Mouse (Mus musculus) CH12.LX (cell line): ENCODE measurements at regions not wholly inside any gene's neighbourhood (a gene's known extent, or its start where the extent isn't known, plus 50 kb on each side); places are given as distances from the start of the nearest gene placed in this dataset.

Experiments used
- DNase-seq: peaks from one replicate; pipeline ENCODE4 v3.0.0-alpha.2; 2013; ENCODE audit errors: extremely low read depth
- H3K27ac ChIP-seq: 2 replicates; pipeline ENCODE4 v1.5.1; 2012; ENCODE audit warnings: low read depth, mild to moderate bottlenecking, control low read depth, moderate library complexity; ENCODE audit not compliant: insufficient read depth
- H3K27me3 ChIP-seq: replicated peaks from 2 replicates; pipeline ENCODE3; 2012; ENCODE audit warnings: inconsistent platforms
- H3K36me3 ChIP-seq, 2 experiments: replicated peaks in 1 of 2; 2 replicates each; pipeline versions ENCODE3 to v1.6.1; 2012; ENCODE audit warnings: inconsistent platforms in 1 of 2, low read length in 1 of 2, mild to moderate bottlenecking in 1 of 2, mixed read lengths in 1 of 2, moderate library complexity in 1 of 2; ENCODE audit not compliant: control insufficient read depth in 1 of 2, insufficient read depth in 1 of 2
- H3K4me1 ChIP-seq, 2 experiments: 2 replicates each; pipeline ENCODE4 v1.6.1; 2012; ENCODE audit warnings: inconsistent platforms in 1 of 2, moderate library complexity in 1 of 2; ENCODE audit not compliant: insufficient read depth in 2 of 2, control insufficient read depth in 1 of 2
- H3K4me2 ChIP-seq: 2 replicates; pipeline ENCODE4 v1.6.1; 2012; ENCODE audit warnings: low read depth, mild to moderate bottlenecking, control low read depth; ENCODE audit not compliant: poor library complexity, insufficient read depth, severe bottlenecking
- H3K4me3 ChIP-seq, 3 experiments: fragments of 150-350 bp in 1 of 3; sonication (generic) in 1 of 3; replicated peaks in 1 of 3; 2 replicates each; pipeline versions ENCODE3 to v1.5.1; 2011 to 2012; ENCODE audit warnings: low read depth in 2 of 3, low read length in 2 of 3, mild to moderate bottlenecking in 2 of 3, moderate library complexity in 2 of 3, control low read depth in 1 of 3, improper control_type of control experiment in 1 of 3, inconsistent platforms in 1 of 3, mixed read lengths in 1 of 3; ENCODE audit not compliant: poor library complexity in 1 of 3
- H3K79me2 ChIP-seq: replicated peaks from 2 replicates; pipeline ENCODE4 v1.6.1; 2012; ENCODE audit warnings: mild to moderate bottlenecking, moderate library complexity; ENCODE audit not compliant: control insufficient read depth, poor library complexity, insufficient read depth, severe bottlenecking; ENCODE audit errors: extremely low read depth
- H3K9ac ChIP-seq: 2 replicates; pipeline ENCODE4 v1.6.1; 2012; ENCODE audit warnings: low read depth, mild to moderate bottlenecking, control low read depth, moderate library complexity; ENCODE audit not compliant: insufficient read depth
- H3K9me3 ChIP-seq: replicated peaks from 2 replicates; pipeline ENCODE3; 2012; ENCODE audit warnings: low read length, inconsistent platforms, mixed read lengths
- BHLHE40 ChIP-seq: IDR thresholded peaks from 2 replicates; pipeline ENCODE4 v1.6.1; 2011; ENCODE audit warnings: mild to moderate bottlenecking, low read depth, low read length, improper control_type of control experiment
- CHD2 ChIP-seq: IDR thresholded peaks from 2 replicates; pipeline ENCODE4 v1.6.1; 2011; ENCODE audit warnings: low read length, improper control_type of control experiment
- E2F4 ChIP-seq: IDR thresholded peaks from 2 replicates; pipeline ENCODE4 v1.6.1; 2011; ENCODE audit warnings: low read depth, low read length, improper control_type of control experiment; ENCODE audit not compliant: insufficient replicate concordance
- ETS1 ChIP-seq: conservative IDR thresholded peaks from 2 replicates; pipeline ENCODE4 v1.6.1; 2012; ENCODE audit warnings: low read depth, mild to moderate bottlenecking, inconsistent platforms, low read length, improper control_type of control experiment, moderate library complexity
- GABPA ChIP-seq: IDR thresholded peaks from 2 replicates; pipeline ENCODE4 v1.6.1; 2012; ENCODE audit warnings: low read depth, low read length, improper control_type of control experiment, inconsistent platforms; ENCODE audit not compliant: insufficient replicate concordance
- JUN ChIP-seq: IDR thresholded peaks from 2 replicates; pipeline ENCODE4 v1.6.1; 2011; ENCODE audit warnings: low read depth, mild to moderate bottlenecking, low read length, improper control_type of control experiment, moderate library complexity; ENCODE audit not compliant: insufficient read depth
- KAT2A ChIP-seq: IDR thresholded peaks from 2 replicates; pipeline ENCODE4 v1.6.1; 2012; ENCODE audit warnings: low read length, improper control_type of control experiment, inconsistent platforms; ENCODE audit not compliant: insufficient replicate concordance
- MAX ChIP-seq: IDR thresholded peaks from 2 replicates; pipeline ENCODE4 v1.6.1; 2011; ENCODE audit warnings: low read length, improper control_type of control experiment
- MEF2A ChIP-seq: IDR thresholded peaks from 2 replicates; pipeline ENCODE4 v1.6.1; 2014; ENCODE audit warnings: low read depth, mild to moderate bottlenecking, inconsistent platforms, low read length, improper control_type of control experiment, borderline replicate concordance
- MXI1 ChIP-seq: IDR thresholded peaks from 2 replicates; pipeline ENCODE4 v1.6.1; 2011; ENCODE audit warnings: mild to moderate bottlenecking, low read depth, low read length, improper control_type of control experiment
- MYC ChIP-seq: IDR thresholded peaks from 2 replicates; pipeline ENCODE4 v1.6.1; 2011; ENCODE audit warnings: low read depth, mild to moderate bottlenecking, improper control_type of control experiment, low read length
- NRF1 ChIP-seq: IDR thresholded peaks from 2 replicates; pipeline ENCODE4 v1.6.1; 2014; ENCODE audit warnings: low read depth, mild to moderate bottlenecking, inconsistent platforms, low read length, improper control_type of control experiment, moderate library complexity
- POLR2A ChIP-seq: IDR thresholded peaks from 2 replicates; pipeline ENCODE4 v1.6.1; 2011; ENCODE audit warnings: low read depth, mild to moderate bottlenecking, improper control_type of control experiment, low read length
- RAD21 ChIP-seq: IDR thresholded peaks from 2 replicates; pipeline ENCODE4 v1.6.1; 2011; ENCODE audit warnings: low read depth, mild to moderate bottlenecking, low read length, improper control_type of control experiment, moderate library complexity
- SMC3 ChIP-seq: IDR thresholded peaks from 2 replicates; pipeline ENCODE4 v1.6.1; 2011; ENCODE audit warnings: low read depth, low read length, improper control_type of control experiment
- UBTF ChIP-seq: IDR thresholded peaks from 2 replicates; pipeline ENCODE4 v1.6.1; 2012; ENCODE audit warnings: low read depth, mild to moderate bottlenecking, inconsistent platforms, low read length, improper control_type of control experiment, moderate library complexity
- USF1 ChIP-seq: IDR thresholded peaks from 2 replicates; pipeline ENCODE4 v1.6.1; 2014; ENCODE audit warnings: low read depth, mild to moderate bottlenecking, inconsistent platforms, low read length, improper control_type of control experiment
- USF2 ChIP-seq: conservative IDR thresholded peaks from 2 replicates; pipeline ENCODE4 v1.6.1; 2011; ENCODE audit warnings: low read depth, low read length, improper control_type of control experiment
- ZKSCAN1 ChIP-seq: IDR thresholded peaks from 2 replicates; pipeline ENCODE4 v1.6.1; 2012; ENCODE audit warnings: low read depth, inconsistent platforms, low read length, improper control_type of control experiment, borderline replicate concordance
- ZMIZ1 ChIP-seq: IDR thresholded peaks from 2 replicates; pipeline ENCODE4 v1.6.1; 2012; ENCODE audit warnings: low read depth, mild to moderate bottlenecking, inconsistent platforms, low read length, improper control_type of control experiment
- ZNF384 ChIP-seq: IDR thresholded peaks from 2 replicates; pipeline ENCODE4 v1.6.1; 2012; ENCODE audit warnings: low read depth, low read length, improper control_type of control experiment, inconsistent platforms
- dilution Hi-C: fragments of 300-500 bp; cut with MboI; formaldehyde crosslinking; loops from 2 replicates; pipeline ENCODE4 v1.14.3; 2020; ENCODE audit warnings: low sequenced_read_pairs; ENCODE audit not compliant: extremely low pct_unique_long_range_greater_than_20kb, extremely low pct_ligation_motif_present
- in situ Hi-C: fragments of 300-500 bp; cut with MboI; formaldehyde crosslinking; loops from 3 replicates; pipeline ENCODE4 v1.14.3; 2019; ENCODE audit warnings: low sequenced_read_pairs, low pct_ligation_motif_present, low pct_unique_long_range_greater_than_20kb, mixed read lengths

- TF ChIP-seq RAD21 (peak; percentile 84), UBTF (no peak), ZKSCAN1 (no peak), MXI1 (0 out of 2 replicates have a peak, but pooled peaks have one; percentile 38), MYC (no peak), ZNF384 (no peak), MEF2A (0 out of 2 replicates have a peak, but pooled peaks have one; percentile 44), CHD2 (peak; percentile 26; the same call in 1 of the 2 replicates), GABPA (no peak), ETS1 (no peak), ZMIZ1 (no peak), JUN (no peak), USF1 (no peak)
Observed at GRCm38 (mm10) chr12:54352963-54353606, 149.4 kb upstream of the Egln3 start (continued).

- Histone ChIP-seq H3K27ac (no peak overlapping the region), H3K36me3 (no peaks in the 10 kb centered on the region), H3K4me3 (no peak overlapping the region), H3K4me2 (no peak overlapping the region), H3K4me1 (peaks cover 3 to 12% of the 10 kb centered on the region in 2 experiments; a peak in 3 of 4 replicates)
- in situ Hi-C loops (loop anchor here (10.0 kb wide), 1 partner anchor 55 kb away; no protein-coding TSS in a partner anchor), dilution Hi-C loops (no loop called here)
- no peak for DNase-seq
- TF ChIP-seq BHLHE40, result no peak
- TF ChIP-seq USF2, result no peak
- no peak for TF ChIP-seq KAT2A
- no peak for TF ChIP-seq SMC3
- no peak for TF ChIP-seq E2F4
- TF ChIP-seq NRF1, result no peak
- TF ChIP-seq POLR2A, result no peak
- no peak for TF ChIP-seq UBTF
- no peak for TF ChIP-seq MAX
- TF ChIP-seq, all 38 proteins: peak for 0
- H3K79me2 ChIP-seq, result no peaks in the 10 kb centered on the region
- no peaks in the 10 kb centered on the region for H3K27me3 ChIP-seq
- H3K9ac ChIP-seq, result no peak overlapping the region
- no peaks in the 10 kb centered on the region for H3K9me3 ChIP-seq
Observed at GRCm38 (mm10) chr12:54350293-54350692, 146.6 kb upstream of the Egln3 start.
